Mouse (Mus musculus) c-Kit-negative CD71-positive TER-119-positive erythroid progenitor cells, embryonic 14.5 days (primary cell): ENCODE results near the gene Vamp2.
"Not testable (repeated sequence)": the region's sequence is repeated elsewhere in the genome, so short reads cannot be mapped to it uniquely, and the experiment has no call there.

Experiments
- DNase-seq: peaks from one replicate; pipeline ENCODE4 v3.0.0-alpha.2; 2013; ENCODE audit warnings: low read depth, low spot score

Gene Vamp2

DNA sequence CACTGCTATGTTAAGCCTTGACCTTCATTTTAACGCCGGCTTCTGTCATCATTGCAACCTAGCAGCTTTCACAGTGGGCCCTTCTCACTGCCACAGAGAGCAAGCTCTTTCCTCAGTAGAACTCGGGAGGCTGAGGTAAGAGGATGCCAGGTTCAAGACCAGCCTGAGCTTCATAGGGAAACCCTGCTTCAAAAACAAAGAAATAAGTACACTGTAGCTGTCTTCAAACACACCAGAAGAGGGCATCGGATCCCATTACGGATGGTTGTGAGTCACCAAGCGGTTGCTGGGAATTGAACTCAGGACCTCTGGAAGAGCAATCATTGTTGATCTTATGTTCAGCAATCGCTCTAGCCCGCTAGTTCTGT, 7.5 kb upstream of the Vamp2 start:
- DNase-seq, result no peak

DNA sequence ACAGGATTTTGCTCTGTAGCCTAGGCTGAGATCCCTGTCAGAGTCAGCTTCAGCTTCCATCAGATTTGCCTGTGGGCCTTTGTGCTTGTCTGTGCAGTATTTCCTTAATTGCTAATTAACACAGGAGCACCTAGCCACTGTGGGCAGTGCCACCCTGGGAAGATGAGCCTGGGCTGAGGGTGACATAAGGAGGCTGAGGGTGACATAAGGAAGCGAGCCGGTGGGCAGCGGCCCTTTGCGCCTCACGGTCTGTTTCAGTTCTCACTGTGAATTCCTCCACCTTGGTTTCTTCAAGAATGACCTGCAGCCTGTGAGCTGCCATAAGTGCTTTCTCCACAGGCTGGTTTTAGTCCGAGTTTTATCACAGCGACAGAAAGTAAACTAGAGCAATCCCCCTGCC, 6.7 kb upstream of the Vamp2 start:
- no peak for DNase-seq

DNA sequence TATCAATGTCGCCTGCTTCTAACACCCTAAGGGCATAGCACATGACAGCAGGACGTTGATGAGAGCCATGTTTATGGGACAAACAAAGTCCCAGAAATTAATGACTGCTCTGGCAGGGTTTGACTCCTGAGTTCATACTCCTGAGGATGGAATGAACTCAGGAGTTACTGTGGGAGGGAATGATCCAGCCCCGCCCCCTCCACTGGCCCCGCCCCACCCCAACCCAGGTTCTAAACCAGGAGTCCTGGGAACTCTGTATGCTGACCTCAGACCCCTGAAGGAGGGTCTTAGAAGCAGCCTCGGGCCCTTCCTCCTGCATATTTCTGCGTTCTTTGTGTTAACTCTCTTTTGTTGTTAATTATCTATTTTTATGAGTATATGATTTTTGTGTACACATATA, 2.7 kb upstream of the Vamp2 start:
- no peak for DNase-seq

DNA sequence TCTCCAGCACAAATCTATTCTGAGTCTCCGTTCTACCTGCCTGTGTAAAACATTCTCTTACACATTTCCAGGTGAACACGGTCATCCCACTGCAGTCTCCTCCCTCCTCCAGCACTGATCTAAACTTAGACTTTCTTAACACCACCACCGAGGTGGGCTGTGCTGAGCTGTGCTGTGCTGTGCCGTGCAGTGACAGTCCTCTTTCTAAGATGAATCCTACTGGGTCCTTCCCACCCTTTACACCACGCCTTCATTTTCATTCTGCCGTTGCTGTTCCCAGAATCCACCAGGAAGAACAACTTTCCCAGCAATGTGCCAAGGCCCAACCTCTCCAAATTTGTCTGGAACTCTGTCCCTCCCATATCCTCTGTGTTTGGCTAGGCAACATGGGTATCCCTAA, 1.9 kb upstream of the Vamp2 start:
- DNase-seq, result no peak

DNA sequence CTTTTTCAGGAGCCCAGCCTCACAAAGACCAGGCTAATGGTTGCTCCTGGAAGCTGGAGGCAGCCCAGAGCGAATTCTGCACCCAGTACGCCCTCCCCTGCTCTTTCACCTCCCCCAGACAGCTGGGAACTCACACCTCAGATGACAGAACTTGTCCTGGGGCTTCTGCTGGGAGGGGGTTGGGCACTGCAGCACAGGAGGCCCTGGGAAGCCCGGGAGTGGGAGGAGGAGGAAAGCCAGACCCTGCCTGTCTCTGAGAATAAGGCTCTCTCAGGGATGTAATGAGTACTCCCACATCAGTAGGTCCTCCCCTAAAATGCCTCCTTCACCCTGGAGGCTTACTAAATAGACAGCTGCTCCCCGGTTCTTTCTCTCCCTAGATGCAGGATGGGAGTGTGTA, 1.2 kb upstream of the Vamp2 start:
- no peak for DNase-seq

DNA sequence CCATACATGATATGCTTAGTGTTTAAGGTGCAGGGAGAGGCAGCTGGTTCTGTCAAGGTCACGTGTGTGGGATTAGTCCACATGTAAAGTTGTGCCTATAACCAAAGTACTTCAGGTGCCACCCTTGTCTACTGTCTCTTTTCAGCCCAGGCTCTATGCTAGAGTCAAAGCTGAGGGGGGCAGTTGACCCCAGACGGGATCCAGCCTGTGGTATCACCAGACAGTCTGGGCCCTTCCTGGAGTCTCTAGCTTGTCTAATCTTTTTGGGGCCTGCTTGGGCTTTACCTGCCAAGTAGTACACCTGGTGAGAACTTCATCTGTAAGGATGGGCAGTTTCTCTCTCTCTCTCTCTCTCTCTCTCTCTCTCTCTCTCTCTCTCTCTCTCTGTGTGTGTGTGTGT, 693 bp upstream of the Vamp2 start:
- no peak for DNase-seq

DNA sequence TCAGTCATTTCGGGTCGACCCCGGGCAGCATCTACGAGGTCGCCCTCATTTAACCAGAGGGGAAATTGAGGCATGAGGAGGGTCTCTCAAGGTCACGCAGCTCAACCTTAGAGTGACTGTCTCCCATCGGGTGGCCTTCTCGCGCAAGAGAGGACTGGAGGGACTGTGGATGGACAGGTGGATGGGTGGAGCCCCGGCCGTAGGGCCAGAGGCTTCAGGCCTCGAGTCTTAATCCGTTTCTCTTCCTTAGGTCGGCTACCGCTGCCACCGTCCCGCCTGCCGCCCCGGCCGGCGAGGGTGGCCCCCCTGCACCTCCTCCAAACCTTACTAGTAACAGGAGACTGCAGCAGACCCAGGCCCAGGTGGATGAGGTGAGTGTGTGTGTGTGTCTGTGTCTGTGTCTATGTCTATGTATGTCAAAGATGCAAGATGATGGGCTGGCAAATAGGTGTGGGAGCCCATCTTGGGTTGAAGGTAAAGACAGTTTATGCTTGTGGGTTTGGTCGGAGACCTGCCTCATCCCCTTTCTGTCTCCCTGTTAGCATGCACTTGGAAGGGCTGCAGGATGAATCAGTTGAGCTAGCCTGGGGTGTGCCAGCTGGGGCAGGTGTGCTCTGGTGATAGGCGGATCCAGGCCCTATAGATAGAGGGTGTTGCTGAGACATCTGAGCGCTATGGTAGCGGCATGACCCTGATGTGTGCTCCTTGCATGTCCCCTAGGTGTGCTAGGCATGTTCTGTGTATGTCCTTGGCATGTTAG, 746 bp downstream of the Vamp2 start:
- DNase-seq, result peak; percentile 63

DNA sequence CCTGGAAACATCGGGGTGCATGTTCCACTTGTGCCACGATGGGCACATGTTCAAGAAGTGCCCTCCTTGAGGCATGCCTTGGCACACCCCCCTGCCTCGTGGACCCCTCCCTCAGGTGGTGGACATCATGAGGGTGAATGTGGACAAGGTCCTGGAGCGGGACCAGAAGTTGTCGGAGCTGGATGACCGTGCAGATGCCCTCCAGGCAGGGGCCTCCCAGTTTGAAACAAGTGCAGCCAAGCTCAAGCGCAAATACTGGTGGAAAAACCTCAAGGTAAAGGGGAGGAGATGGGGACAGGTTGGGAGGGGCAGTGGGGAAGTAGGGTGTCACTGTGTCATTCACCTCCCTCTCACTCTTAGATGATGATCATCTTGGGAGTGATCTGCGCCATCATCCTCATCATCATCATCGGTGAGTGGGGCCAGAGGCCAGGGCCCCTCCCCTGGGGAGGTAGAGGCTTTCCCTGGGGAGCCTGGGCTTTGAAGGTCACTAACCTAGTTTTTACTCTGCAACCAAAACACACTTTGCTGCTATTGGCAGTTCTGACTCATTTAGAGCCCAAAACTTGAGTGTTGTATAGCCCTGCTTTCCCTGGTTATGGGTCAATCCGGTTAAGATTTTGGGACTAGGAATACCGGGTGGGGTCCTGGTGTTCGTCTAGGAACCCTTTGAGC, 1.5 kb downstream of the Vamp2 start:
- no peak for DNase-seq

DNA sequence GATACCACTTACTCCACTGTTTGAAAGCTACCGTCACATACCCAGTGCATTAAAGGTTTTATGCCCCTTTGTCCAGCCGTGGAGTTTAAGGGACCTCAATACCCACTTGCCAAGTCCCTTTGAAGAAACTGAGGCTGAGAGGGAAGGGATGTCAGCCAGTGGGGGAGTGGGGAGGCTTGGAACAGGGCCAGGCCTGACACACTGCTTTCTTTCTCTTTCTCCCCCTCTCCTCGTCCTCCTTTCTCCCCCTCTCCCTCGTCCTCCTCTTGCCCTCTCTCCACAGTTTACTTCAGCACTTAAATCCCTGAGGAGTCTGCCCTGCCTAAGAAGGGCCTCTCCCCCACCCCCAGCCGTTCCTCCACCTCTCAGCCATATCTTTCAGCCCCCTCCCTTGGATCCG, 2.1 kb downstream of the Vamp2 start:
- no peak for DNase-seq

DNA sequence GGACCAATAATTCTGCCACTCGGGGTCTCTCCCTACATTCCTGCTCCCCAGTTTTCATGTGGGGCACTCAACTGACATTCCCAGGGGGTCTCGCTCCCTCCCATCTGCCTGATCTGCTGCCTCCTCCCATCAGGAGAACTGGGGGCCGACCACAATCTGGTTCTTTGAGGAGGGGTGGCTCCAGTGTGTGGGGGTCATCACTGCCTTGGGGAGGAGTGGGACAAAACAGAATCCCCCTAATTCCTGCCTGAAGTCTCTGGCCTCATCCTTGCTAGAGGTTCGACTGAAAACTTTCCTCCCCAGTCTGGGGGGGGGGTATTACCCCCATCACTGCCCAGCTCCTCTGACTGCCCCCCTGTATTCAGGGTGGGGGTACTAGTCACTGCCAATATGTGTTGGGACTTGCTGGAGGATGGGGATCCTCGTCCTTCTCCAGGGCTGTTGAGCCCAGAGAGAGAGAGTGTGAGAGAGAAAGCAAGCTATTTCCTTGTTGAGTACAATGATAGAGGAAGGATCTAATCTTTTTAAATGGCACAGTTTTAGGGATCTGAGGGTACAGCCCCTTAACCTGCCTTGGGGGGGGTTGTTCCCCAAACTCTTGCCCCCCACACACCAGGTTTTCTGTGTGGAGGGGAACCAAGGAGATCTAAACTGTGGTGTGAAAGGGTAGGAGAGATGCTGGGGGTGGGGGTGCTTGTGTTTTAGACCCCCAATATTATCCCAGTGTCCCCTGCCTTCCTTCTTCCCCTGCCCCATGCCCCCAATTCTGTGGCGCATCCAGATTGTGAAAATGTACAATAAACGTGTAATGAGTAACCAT, 3.5 kb downstream of the Vamp2 start:
- no peak for DNase-seq

DNA sequence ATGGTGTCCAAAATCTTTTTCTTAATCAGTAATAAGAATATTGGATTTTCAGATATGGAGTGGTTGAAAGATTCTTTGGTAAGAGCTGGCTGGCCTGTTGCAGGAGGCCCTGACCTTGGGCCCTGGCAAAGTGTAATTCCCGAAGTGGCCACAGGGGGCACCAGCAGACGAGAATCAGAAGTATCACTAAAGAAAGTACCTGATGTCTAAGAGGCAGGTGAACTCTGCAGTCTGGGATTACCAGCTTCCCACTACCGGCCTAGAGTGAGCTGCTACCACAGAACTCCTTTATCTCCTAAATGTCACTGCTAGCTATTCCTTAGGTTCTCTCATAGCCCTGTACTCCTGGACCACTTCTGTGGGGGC, 4.1 kb downstream of the Vamp2 start:
- DNase-seq, result peak; percentile 77

DNA sequence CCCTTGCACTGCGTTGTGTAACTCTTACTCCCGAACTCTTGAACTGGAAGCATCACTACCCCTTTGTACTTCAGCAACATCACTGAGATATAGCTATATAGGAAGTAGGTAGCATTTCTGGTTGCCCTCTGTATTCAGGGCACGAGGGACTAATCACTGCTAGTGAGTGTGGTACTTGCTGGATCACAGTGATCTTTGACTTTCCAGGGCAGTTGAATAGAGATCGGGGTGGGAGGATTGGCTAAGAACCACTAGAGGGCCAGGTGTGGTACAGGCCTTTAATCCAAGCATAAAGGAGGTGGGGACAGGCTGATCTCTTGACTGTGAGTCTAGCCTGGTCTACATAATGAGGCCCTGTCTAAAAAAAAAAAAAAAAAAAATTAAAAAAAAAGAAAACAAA, 4.6 kb downstream of the Vamp2 start:
- DNase-seq, result no peak

DNA sequence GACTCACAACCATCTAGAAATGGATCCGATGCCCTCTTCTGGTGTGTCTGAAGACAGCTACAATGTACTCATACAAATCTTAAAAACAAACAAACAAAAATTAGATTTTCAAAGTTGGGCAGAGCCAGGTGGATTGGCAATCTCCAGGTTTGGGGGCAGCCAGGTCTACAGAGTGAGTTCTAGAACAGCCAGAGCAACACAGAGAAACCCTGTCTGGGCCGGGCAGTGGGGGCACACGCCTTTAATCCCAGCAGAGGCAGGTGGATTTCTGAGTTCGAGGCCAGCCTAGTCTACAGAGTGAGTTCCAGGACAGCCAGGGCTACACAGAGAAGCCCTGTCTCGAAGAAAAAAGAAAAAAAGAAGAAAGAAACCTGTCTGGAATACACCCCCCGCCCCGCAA, 5.6 kb downstream of the Vamp2 start:
- DNase-seq, result not testable (repeated sequence)

DNA sequence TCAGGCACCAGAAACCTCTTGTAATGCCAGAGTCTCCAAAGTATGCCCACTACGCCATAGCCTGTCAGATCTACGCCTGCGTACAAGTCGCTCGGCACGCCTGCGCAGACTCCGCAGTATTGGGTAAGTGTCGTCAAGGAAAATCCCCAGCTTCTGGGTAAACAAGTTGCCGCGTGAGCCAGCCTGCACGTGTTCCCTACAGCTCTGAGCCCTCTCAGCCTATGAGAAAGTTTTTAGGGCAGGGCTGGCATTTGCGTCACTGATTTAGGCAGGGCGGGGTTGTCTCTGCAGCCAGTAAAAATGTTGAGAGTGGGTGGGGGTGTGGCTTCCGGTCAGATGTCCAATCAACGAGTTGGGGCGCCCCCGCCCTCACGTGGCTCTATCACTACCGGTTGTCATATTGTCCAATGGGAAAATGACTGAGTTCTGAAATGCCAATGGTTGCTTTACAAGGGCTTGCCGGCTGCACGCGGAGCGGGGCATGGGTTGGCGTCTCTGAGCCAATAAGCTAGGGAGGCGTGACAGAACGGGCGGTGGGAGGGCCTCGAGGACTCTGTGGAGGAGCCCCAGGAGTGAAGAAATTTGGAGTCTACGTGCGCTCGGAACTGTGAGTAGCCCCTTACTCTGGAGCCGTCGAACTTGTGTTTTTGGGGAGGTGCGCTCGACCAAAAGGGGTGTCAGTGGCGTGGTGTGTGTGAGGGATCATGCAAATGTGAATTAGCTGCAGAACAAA, 6.6 kb downstream of the Vamp2 start, which contains the start of gene Per1:
Per1 (plus strand) TSS at position 521 of the 733 bp plus-strand sequence.
- peak; percentile 98 for DNase-seq

DNA sequence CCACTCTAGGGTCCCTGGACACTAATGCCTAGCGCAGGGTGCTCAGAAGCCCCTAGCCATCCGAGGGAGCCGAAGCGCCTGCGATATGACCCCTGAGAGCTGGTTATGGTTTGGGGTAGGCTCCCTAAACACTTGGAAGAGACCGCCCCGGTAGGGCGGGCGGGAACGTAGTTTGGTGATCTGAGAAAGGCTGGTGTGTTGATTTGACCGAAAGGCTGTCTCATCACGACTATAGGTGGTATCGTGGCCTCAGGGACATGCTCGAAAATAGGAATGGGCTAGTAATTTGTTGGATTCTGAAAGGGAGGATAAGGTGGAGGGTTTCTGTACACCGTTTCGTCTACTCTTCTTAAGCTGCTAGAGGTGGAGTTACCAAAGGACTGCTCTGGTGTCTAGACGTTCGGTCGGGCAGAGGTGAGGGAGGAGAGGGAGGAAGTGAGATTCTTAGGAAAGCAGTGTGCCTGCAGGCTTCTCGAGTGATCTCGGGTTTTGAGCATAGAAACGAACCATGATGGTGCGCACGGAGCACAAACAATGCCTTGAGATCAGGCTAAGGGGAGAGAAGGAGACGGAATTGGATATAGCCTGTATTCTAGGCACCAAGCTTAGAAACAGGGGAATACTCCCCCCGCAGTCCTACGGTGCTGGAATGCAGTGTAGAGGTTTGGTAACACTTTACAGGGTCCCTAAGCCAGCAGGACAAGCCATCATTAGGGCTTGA, 7.4 kb downstream of the Vamp2 start:
- DNase-seq, result peak; percentile 44

DNA sequence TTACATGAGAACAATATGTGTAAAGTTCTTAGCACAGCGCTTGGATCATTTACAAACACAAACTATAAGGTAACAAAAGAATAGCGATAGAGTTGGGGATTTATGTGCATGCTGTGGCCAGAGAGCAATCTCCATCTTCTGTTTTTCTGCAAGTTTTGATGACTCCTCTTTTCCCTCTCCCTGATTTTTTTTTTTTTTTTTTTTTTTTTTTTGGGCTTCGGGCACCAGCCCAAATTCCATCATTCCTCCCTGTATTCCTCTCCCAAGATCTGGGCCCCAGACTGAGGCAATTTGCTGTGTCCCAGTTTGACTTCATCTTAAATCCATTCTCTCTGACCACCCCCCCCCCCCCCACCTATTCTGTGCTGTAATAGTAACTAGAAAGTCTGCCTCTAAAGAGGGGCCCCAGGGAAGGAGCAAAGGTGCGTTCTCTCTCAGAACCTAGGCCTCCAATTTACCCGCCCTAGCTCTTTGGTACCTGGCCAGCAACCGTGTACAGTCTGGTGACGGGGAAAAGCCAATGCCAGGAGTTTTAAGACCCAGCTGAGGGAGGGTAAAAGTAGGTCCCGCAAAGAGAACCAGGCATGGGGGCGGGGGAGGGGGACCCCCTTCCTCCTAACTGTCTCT, 8.2 kb downstream of the Vamp2 start:
- DNase-seq, result no peak

DNA sequence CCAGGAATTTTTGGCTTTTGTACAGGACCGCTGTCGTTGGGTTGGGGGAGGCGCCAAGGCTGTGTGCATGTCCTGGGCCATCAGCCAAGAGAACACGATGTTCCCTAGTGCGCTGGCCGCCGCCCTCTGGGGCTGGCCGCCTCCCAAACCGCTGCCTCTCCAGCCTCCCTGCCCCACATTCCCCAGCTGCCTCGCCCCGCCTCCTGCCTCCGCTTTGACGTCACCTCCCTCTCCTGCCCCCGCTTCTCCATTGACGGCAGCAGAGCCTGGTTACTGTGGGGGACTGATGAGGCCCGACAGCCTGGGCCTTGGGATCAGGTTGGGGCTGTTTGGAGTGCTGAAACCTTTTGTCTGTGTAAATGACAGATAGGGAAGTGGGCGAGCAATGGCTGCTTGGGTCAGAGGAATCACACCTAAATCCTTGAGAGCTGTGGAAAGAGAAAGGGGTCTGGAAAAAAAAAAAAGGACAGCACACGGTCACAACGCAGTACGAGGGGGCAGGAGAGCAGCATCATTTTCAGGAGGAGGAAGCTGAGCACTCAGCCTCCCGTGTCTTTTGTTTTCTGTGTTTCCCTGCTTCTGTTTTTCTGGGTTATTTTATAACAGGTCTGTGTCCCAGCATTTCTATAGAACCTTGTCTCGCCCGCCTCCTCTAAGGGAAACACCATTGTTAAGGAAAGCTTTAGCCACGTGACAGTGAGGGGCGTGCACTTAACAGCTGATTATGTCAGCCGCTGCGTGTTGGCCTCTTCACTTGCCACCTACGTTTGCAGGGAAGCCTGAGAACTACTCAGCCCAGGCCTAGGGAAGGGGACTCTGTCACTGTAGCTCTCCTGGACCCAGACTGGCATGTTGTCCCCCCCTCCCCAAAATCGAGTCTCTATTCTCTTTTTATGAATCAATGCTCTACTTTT, 9.0 kb downstream of the Vamp2 start:
- DNase-seq, result peak; percentile 91

DNA sequence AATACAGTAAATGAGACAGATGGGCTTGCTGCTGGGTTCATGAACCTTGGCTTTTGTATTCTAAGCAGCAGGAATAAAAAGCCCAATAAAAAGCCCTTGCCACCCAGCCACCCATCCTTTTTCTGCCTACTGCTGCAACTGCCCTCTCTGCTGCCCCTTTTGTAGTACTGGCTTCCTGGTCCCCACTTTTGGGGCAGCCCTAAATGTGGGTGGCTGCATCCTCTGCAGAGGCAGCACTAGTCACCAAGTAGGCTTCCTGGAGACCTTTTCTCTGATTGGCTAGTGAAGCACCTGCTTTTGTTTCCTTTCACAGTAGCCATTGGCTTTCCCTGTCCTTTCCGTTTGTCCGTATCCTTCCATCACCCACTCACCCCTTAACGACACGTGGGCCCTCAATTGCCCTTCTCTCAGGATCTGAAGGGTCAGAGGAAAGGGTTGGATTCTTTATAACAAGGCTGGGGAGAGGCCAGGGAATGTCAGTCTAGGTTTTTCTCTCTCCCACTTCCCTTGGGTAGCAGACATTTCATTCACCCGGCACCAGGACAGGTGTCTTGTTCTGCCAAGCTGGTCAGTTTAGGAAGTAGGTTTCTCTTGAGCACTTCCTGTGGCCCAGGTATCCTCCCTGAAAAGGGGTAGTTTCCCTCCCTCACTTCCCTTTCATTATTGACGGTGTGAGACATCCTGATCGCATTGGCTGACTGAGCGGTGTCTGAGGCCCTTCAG, 9.9 kb downstream of the Vamp2 start:
- no peak for DNase-seq

DNA sequence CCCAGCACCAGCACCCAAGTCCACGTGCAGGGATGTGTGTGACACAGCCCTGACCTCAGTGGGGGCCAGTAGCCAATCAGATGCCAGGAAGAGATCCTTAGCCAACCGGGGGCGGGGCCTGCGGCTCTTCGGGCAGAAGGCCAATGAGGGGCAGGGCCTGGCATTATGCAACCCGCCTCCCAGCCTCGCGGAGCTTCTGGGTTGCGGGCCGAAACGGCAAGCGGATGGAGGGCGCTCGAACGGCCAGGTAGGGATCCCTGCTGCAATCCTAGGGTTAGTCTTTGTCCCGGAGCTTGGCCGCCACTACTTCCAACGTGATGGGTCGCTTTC, 10.4 kb downstream of the Vamp2 start:
- peak; percentile 91 for DNase-seq
